Mouse (Mus musculus) neural tube, embryonic 12.5 days (tissue): Measurements from ENCODE around the gene Fem1b. TPM values are rescaled to one million over a fixed set of nuclear protein-coding genes. Genes with fewer than 3 reads are reported as not detected.
"Not testable (repeated sequence)": the region's sequence is repeated elsewhere in the genome, so short reads cannot be mapped to it uniquely, and the experiment has no call there.

Experiments used
- ATAC-seq: fragments of 200-750 bp; cut with Nextera tagmentation; 2 replicates; pipeline ENCODE4 v1.8.0; 2017; ENCODE audit warnings: low read depth, mild to moderate bottlenecking, moderate TSS enrichment, moderate library complexity; ENCODE audit not compliant: low FRiP score
- H3K27ac ChIP-seq: fragments of 300-500 bp; sonication (generic); 2 replicates; pipeline ENCODE4 v1.5.1; 2016
- H3K27me3 ChIP-seq: fragments of 300-500 bp; sonication (generic); replicated peaks from 2 replicates; pipeline ENCODE4 v1.6.1; 2016; ENCODE audit warnings: mild to moderate bottlenecking
- H3K36me3 ChIP-seq: fragments of 300-500 bp; sonication (generic); 2 replicates; pipeline ENCODE4 v1.6.1; 2016; ENCODE audit warnings: mild to moderate bottlenecking
- H3K4me1 ChIP-seq: fragments of 300-500 bp; sonication (generic); 2 replicates; pipeline ENCODE4 v1.6.1; 2016
- H3K4me2 ChIP-seq: fragments of 300-500 bp; sonication (generic); replicated peaks from 2 replicates; pipeline ENCODE4 v1.6.1; 2016; ENCODE audit warnings: mild to moderate bottlenecking
- H3K4me3 ChIP-seq: fragments of 300-500 bp; sonication (generic); 2 replicates; pipeline ENCODE4 v1.5.1; 2016
- H3K9ac ChIP-seq: fragments of 300-500 bp; sonication (generic); 2 replicates; pipeline ENCODE4 v1.6.1; 2016; ENCODE audit warnings: mild to moderate bottlenecking
- H3K9me3 ChIP-seq: fragments of 300-500 bp; sonication (generic); 2 replicates; pipeline ENCODE4 v1.6.1; 2016; ENCODE audit warnings: mild to moderate bottlenecking
- WGBS: fragments of 180-500 bp; shearing (Covaris S2); methylation state at CpG from one replicate; pipeline ENCODE4 v1.1.7; 2016; 5-methylcytosine and 5-hydroxymethylcytosine counted together
- polyA plus RNA-seq: library from polyadenylated mRNA; unstranded; fragments of >200 nt; fragmentation: Nextera tagmentation; extraction: Ambion mirVana; gene quantifications from 2 replicates; pipeline ENCODE4 v1.2.1, GENCODE M21; 2016

Fem1b gene
- polyA plus RNA-seq, 1 experiment from 2014 or later, result 52.8 TPM

DNA sequence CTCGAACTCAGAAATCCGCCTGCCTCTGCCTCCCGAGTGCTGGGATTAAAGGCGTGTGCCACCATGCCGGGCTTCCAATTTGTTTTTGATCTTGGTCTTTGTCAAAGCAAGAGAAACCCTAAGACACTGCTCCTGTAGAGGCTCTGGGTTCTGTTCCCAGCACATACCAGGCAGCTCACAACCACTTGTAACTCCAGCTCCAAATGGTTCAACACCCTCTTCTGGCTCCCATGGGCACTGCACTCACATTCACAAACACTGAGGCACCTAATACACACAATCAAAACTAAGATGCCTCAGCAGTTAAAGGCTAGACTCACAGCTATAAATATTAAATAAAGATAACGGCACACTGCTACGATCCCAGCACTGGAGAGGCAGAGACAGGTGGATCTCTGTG is 10.1 kb upstream of the Fem1b start:
- no peak overlapping the region for H3K4me3 ChIP-seq
- H3K27me3 ChIP-seq, result no peaks in the 10 kb centered on the region
- H3K4me2 ChIP-seq, result no peak overlapping the region
- ATAC-seq, result no peak
- H3K27ac ChIP-seq, result no peak overlapping the region
- 94% methylated on average over 7 of the region's 7 CpGs for WGBS
- no peak overlapping the region for H3K9ac ChIP-seq
- peaks cover 14% of the 10 kb centered on the region for H3K4me1 ChIP-seq
- H3K9me3 ChIP-seq, result no peaks in the 10 kb centered on the region
- no peaks in the 10 kb centered on the region for H3K36me3 ChIP-seq

DNA sequence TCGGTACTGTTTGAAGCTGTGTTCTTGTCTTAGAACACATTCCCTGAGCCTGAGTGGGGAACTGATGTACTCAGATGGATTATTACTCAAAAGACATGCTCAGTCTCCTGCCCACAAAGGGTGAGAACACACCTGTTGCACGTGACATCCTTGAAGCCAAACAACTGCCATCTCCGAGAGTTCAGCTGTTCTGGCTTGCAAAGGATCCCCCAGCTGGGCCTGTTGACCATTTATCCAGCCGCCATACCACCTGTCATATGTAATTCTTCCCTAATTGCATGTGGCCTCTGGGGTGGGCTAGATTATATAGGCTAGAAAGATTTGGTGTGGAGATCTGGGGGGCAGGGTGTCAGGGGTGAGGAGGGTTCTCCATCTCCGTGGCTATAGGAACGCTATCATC is 9.1 kb upstream of the Fem1b start:
- no peak overlapping the region for H3K4me2 ChIP-seq
- no peak overlapping the region for H3K9ac ChIP-seq
- no peak overlapping the region for H3K27ac ChIP-seq
- WGBS, result 86% methylated on average over 6 of the region's 6 CpGs
- no peaks in the 10 kb centered on the region for H3K9me3 ChIP-seq
- no peaks in the 10 kb centered on the region for H3K27me3 ChIP-seq
- no peaks in the 10 kb centered on the region for H3K36me3 ChIP-seq
- no peak for ATAC-seq
- H3K4me1 ChIP-seq, result peaks cover 5% of the 10 kb centered on the region
- no peak overlapping the region for H3K4me3 ChIP-seq

DNA sequence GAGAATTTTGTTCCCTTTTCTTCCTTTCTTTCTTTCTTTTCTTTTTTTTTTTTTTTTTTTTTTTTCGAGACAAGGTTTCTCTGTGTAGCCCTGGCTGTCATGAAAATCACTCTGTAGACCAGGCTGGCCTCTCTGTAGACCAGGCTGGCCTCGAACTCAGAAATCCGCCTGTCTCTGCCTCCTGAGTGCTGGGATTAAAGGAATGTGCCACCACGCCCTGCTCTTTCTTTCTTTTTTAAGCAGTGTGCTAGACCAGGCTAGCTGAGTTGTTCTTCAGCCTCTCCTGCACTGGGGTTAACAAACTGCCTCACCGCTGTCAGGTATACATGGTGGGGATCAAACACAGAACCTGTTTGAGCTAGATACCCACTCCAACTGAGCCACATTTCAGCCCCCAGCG is 8.2 kb upstream of the Fem1b start:
- not testable (repeated sequence) for H3K27me3 ChIP-seq, H3K9me3 ChIP-seq, H3K9ac ChIP-seq, H3K4me1 ChIP-seq, H3K36me3 ChIP-seq, H3K4me2 ChIP-seq, H3K4me3 ChIP-seq, ATAC-seq, H3K27ac ChIP-seq
- WGBS, result 81% methylated on average over 6 of the region's 6 CpGs

DNA sequence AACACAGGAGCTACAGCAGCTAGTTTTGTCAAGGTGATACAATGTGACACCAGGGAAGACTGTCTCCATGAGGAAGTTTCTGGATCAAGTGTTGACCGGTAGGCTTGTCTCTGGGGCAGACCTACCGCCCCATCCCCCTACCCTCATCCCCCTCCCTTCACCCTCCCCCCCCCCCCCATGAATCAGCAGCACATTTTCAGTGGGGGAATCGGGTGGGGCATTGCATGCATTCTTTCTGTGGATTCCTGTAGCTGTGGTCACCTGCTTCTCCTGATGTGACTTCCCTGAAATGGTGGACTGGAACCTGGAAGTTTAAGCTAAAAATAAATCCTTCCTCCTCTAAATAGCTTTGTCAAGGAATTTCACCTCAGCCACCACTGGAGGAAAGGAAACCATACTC is 7.8 kb upstream of the Fem1b start:
- H3K4me3 ChIP-seq, result no peak overlapping the region
- H3K4me1 ChIP-seq, result no peaks in the 10 kb centered on the region
- no peaks in the 10 kb centered on the region for H3K36me3 ChIP-seq
- H3K9ac ChIP-seq, result no peak overlapping the region
- H3K27me3 ChIP-seq, result no peaks in the 10 kb centered on the region
- WGBS, result 79% methylated on average over 3 of the region's 3 CpGs
- no peaks in the 10 kb centered on the region for H3K9me3 ChIP-seq
- no peak overlapping the region for H3K4me2 ChIP-seq
- H3K27ac ChIP-seq, result no peak overlapping the region
- ATAC-seq, result no peak

DNA sequence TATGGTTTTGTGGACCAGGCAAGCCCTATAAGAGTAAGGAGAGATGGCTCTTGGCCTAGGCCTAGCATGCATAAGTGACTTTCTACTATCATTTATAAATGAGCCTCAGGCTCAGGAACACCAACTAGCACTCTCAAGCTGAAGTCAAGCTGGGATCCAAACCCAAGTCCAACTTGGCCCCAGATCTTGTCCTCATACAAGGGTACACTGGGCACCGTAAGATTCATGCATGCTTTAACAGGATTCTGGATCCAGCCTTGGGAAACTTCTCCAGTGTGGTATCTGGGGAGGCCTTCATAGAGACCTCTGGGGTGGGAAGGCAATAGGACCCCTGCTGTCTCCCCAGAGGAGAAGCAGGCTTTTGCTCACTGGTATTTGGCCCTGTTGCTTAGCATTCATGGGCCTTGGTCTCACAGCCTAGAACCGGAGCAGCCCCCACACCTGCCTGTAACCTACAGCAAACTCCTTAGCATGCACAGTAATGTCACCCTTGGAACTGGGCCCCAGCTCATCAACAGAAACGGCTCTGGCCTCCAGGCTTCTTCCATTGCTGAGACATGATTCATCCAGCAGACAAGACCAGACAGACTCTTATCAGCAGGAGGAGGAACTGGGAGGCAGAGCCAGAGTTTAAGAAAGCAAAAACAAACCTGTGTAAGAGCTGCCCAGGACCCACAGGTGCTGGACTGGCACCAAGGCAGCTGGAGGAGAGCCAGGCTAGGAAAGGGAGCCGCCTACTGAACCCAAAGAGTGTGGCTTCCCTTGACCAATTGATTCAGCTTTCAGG is 6.3 kb upstream of the Fem1b start:
- Histone ChIP-seq H3K36me3 (no peaks in the 10 kb centered on the region), H3K9me3 (no peaks in the 10 kb centered on the region), H3K4me1 (no peaks in the 10 kb centered on the region), H3K27me3 (no peaks in the 10 kb centered on the region), H3K4me3 (no peak overlapping the region), H3K9ac (no peak overlapping the region), H3K4me2 (no peak overlapping the region), H3K27ac (no peak overlapping the region)
- WGBS, result 75% methylated on average over 4 of the region's 4 CpGs
- no peak for ATAC-seq

DNA sequence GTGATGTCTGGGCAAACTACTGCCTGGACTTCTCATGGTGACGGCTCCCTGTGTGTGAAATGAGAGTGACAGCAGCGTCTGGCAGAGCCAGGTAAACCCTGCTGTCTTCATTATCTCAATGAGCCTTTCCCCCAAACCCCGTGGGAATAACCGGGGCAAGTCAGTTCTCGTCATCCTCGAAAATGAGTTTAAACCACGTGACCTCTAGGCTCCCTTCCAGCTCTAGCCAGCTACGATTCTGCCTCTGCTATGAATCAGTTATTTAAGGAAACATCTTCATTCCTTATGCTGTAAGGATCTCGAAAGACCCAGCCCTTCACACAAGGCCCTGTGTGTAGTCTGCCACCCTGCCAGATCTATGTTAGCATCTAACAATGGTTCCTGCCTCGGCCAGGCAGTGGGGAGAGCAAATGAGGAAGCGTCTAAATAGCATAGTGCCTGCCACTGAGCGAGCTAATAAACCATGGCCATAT is 5.4 kb upstream of the Fem1b start:
- H3K4me1 ChIP-seq, result peaks cover 6% of the 10 kb centered on the region; the same call in 1 of the 2 replicates
- ATAC-seq, result no peak
- H3K9ac ChIP-seq, result no peak overlapping the region
- no peaks in the 10 kb centered on the region for H3K27me3 ChIP-seq
- no peak overlapping the region for H3K27ac ChIP-seq
- H3K36me3 ChIP-seq, result no peaks in the 10 kb centered on the region
- WGBS, result 68% methylated on average over 12 of the region's 12 CpGs
- no peak overlapping the region for H3K4me3 ChIP-seq
- no peaks in the 10 kb centered on the region for H3K9me3 ChIP-seq
- H3K4me2 ChIP-seq, result no peak overlapping the region

DNA sequence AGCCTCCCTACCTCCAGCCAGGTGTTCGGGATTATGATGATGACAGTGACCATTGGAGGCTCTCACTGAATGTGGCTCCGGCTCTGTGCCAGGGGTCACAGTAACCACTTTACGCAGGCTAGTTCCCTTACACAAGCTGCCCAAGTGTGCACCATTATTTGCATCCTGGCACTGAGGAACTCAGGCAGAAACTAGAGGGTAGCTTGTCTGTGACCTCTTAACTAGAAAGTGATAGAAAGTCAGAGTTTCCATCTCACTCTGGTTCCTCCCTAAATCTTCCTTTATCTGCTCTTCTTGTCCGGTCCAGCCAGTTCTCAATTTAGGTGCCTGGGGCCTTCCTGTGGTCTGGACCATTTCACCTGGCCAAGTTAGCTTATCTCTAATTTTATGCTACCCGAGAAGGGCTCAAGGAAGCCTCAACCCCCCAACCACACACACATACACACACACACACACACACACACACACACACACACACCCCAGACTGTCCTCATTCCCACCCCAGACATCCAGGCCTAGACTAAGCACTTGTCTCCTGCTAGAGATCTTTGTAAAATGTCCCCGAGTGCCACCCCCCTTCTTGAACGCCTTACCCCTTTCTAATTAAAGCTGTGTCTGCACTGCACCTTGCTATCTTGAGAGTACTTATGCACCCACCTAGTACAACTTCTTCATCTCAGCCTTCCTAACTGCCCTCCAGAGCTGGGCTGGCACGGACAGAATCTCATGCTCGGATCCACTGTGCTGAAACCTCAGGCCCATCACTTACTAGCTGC is 4.8 kb upstream of the Fem1b start:
- Histone ChIP-seq H3K9me3 (no peaks in the 10 kb centered on the region), H3K36me3 (no peaks in the 10 kb centered on the region), H3K4me1 (peaks cover 7% of the 10 kb centered on the region; the same call in 1 of the 2 replicates), H3K4me2 (no peak overlapping the region), H3K4me3 (no peak overlapping the region), H3K9ac (no peak overlapping the region), H3K27ac (no peak overlapping the region), H3K27me3 (no peaks in the 10 kb centered on the region)
- no peak for ATAC-seq
- 90% methylated on average over 9 of the region's 9 CpGs for WGBS

DNA sequence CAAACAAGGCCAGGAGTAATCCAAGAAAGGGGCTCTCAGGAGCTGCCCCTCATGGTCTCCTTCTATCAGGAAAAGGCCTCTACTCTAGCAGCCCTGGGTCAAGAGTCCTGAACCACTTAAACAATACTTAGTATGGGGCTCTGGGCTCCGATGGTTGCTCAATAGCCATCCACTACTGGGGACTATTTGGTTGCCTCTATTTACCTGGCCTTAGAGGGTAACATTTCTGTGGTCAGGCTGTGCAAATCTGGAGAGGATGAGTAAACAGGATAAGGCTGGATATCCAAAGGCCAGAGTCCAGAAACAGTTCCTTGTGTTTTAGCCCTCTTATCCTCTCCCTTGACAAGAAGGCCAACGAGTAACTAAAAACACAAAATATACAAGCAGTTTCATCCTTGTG is 3.0 kb upstream of the Fem1b start:
- Histone ChIP-seq H3K36me3 (no peaks in the 10 kb centered on the region), H3K9me3 (no peaks in the 10 kb centered on the region), H3K9ac (no peak overlapping the region), H3K27me3 (no peaks in the 10 kb centered on the region), H3K27ac (no peak overlapping the region), H3K4me3 (no peak overlapping the region), H3K4me2 (no peak overlapping the region), H3K4me1 (peaks cover 14% of the 10 kb centered on the region; the same call in 1 of the 2 replicates)
- ATAC-seq, result no peak
- WGBS, result 92% methylated on average over 2 of the region's 2 CpGs

DNA sequence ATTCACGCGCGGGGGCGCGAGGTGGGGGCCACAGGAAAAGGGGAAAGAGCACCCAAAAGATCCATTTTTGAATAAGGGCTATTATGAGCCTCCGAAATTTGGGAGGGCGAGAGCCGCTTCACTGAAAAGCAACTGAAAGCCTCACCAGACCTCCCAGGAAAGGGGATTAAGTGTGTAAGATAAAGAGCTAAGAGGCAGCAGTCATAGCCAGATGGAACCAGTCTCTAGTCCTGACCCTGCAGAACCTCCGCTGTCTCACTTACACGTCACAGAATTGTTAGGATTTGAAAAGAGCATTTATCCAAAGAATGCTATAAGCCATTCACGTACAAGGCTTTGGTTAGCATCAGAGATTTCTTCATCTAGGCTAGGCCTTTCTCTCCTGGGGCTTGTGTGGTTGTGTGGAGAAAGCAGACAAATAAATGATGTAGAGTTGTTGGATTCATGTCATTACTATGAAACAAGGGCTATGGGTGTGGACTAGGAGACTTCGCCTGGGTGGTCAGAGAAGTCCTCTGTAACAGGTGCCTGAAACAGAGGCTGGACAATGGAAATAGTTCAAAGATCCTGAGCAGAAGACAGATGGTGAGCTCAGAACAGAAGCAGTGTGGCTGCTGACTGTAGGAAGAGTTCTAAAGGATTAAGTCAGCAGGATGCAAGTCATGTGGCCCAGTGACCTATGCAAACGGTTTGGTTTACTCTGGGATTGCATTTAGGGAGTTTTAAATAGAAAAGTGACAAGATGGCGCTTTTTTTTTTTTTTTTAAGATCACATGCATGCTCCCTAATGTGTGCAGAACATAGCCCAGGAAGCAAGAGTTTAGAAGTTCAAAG is 699 bp upstream of the Fem1b start:
- H3K9ac ChIP-seq, result peak overlapping the region; percentile 90
- no peaks in the 10 kb centered on the region for H3K9me3 ChIP-seq
- H3K27ac ChIP-seq, result peak overlapping the region; percentile 95
- peaks cover 28% of the 10 kb centered on the region for H3K4me1 ChIP-seq
- no peaks in the 10 kb centered on the region for H3K36me3 ChIP-seq
- ATAC-seq, result peak; percentile 23; the same call in 1 of the 2 replicates
- peak overlapping the region; percentile 92 for H3K4me2 ChIP-seq
- peak overlapping the region; percentile 98 for H3K4me3 ChIP-seq
- no peaks in the 10 kb centered on the region for H3K27me3 ChIP-seq
- WGBS, result 19% methylated on average over 14 of the region's 14 CpGs

DNA sequence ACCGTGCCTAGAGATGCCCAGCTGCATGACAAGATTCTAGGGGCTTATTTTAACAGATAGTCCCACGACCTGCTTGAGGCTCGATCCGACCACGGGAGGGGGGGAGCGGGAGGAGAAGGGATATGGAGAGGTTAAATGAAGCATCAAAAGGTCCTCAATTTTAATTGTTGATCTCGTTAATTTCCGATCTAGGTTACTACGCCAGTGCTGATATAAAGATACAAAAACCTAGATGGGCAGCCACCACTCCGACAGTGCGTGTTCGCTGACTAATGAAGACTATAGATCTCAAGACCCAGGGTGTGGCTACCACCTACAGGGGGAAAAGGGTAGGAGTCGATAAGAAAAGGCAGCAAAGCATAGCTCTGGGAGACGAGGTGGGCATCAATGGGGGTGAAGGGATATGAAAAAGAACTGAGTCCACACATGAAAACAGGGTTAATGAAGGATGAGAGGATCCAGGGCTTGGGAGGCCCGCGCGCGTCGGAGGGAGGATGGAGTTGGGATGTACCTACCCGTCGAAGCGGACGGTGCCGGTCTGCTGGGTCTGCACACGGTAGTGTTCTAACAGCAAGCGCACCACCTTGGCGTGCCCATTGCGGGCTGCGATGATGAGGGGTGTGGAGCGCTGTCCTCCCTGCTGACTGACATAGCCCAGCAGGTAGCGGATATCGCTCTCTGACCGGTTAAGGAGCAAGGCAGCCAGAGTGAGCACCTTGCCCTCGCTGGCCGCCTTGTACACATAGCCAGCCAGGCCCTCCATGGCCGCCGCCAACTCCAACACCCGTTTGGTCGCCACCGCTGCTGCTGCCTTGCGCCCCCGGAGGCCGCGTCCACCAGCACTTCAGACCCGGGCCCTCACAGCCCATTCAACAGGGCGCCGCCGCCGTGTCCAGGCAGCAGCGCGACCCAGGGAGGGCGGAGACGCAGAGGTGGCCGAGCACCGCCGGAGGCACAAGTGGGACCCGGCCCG is 905 bp downstream of the Fem1b start:
- Histone ChIP-seq H3K36me3 (no peaks in the 10 kb centered on the region), H3K9ac (peak overlapping the region; percentile 90), H3K27ac (peak overlapping the region; percentile 95), H3K4me1 (peaks cover 28% of the 10 kb centered on the region), H3K9me3 (no peaks in the 10 kb centered on the region), H3K27me3 (no peaks in the 10 kb centered on the region), H3K4me2 (peak overlapping the region; percentile 92), H3K4me3 (peak overlapping the region; percentile 98)
- ATAC-seq, result peak; percentile 67
- WGBS, result under 1% methylated on average over 58 of the region's 58 CpGs

DNA sequence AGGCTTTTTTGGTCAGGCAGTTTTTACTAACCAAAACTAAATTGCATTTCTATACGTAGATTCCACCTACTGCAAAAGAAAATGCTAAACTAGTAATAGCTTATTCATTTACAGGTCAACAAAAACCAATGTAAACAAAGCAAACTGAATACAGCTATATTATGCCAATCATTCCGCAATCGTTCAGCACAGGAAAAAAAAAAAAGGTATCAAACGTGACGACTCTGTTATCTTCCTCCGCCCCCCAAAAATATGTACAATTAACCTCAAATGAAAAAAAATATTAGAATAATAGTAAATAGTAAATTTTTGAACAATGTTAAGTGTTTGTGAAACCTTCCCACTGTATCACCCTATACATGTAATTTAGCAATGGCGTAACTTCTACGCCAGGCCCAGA is 1.6 kb downstream of the Fem1b start:
- Histone ChIP-seq H3K9ac (peak overlapping the region; percentile 90), H3K4me3 (peak overlapping the region; percentile 98), H3K27me3 (no peaks in the 10 kb centered on the region), H3K4me2 (peak overlapping the region; percentile 92), H3K36me3 (no peaks in the 10 kb centered on the region), H3K27ac (no peak overlapping the region), H3K9me3 (no peaks in the 10 kb centered on the region), H3K4me1 (peaks cover 28% of the 10 kb centered on the region)
- no peak for ATAC-seq
- 17% methylated on average over 8 of the region's 8 CpGs for WGBS
